Mouse (Mus musculus) ES-E14 (cell line): Measurements from ENCODE around the gene Gss. TPM values are rescaled to one million over a fixed set of nuclear protein-coding genes. Genes with fewer than 3 reads are reported as not detected.

Experiments
- DNase-seq: peaks from one replicate; pipeline ENCODE4 v3.0.0-alpha.2; 2013; ENCODE audit warnings: low read depth, low spot score
- H3K27ac ChIP-seq: 2 replicates; pipeline ENCODE4 v1.5.1; 2012; ENCODE audit warnings: low read depth, mild to moderate bottlenecking, low read length, moderate library complexity, mixed read lengths; ENCODE audit not compliant: poor library complexity, insufficient read depth, severe bottlenecking
- H3K36me3 ChIP-seq: 2 replicates; pipeline ENCODE4 v1.6.1; 2012; ENCODE audit warnings: mild to moderate bottlenecking, low read length, moderate library complexity, mixed read lengths; ENCODE audit not compliant: control insufficient read depth, poor library complexity, insufficient read depth, severe bottlenecking
- H3K4me1 ChIP-seq, 2 experiments: fragments of 150-350 bp in 1 of 2; sonication (generic) in 1 of 2; 2 replicates each; pipeline ENCODE4 v1.6.1; 2012; ENCODE audit warnings: low read length in 2 of 2, mild to moderate bottlenecking in 1 of 2, mixed read lengths in 1 of 2; ENCODE audit not compliant: control insufficient read depth in 2 of 2, insufficient read depth in 2 of 2, poor library complexity in 1 of 2
- H3K4me3 ChIP-seq, 2 experiments: fragments of 150-350 bp in 1 of 2; sonication (generic) in 1 of 2; 2 replicates each; pipeline ENCODE4 v1.5.1; 2012; ENCODE audit warnings: low read length in 2 of 2, low read depth in 1 of 2, mild to moderate bottlenecking in 1 of 2, mixed read lengths in 1 of 2; ENCODE audit not compliant: insufficient read depth in 1 of 2, poor library complexity in 1 of 2, severe bottlenecking in 1 of 2
- H3K9ac ChIP-seq: 2 replicates; pipeline ENCODE4 v1.6.1; 2012; ENCODE audit warnings: low read depth, mild to moderate bottlenecking, low read length, mixed read lengths; ENCODE audit not compliant: poor library complexity, insufficient read depth, severe bottlenecking
- H3K9me3 ChIP-seq: fragments of 150-350 bp; sonication (generic); 2 replicates; pipeline ENCODE4 v1.6.1; 2012; ENCODE audit warnings: low read depth, mild to moderate bottlenecking, low read length; ENCODE audit not compliant: control insufficient read depth, insufficient read depth
- CHD2 ChIP-seq: IDR thresholded peaks from 2 replicates; pipeline ENCODE4 v1.6.1; 2014; ENCODE audit warnings: mild to moderate bottlenecking, low read depth, low read length, inconsistent platforms
- HCFC1 ChIP-seq: IDR thresholded peaks from 2 replicates; pipeline ENCODE4 v1.6.1; 2012; ENCODE audit warnings: low read length, inconsistent platforms, borderline replicate concordance; ENCODE audit not compliant: insufficient read depth
- MAFK ChIP-seq: IDR thresholded peaks from 2 replicates; pipeline ENCODE4 v1.6.1; 2014; ENCODE audit warnings: mild to moderate bottlenecking, low read depth, low read length, inconsistent platforms; ENCODE audit not compliant: insufficient read depth
- ZC3H11A ChIP-seq: IDR thresholded peaks from 2 replicates; pipeline ENCODE4 v1.6.1; 2012; ENCODE audit warnings: low read depth, mild to moderate bottlenecking, inconsistent platforms, low read length, borderline replicate concordance
- ZNF384 ChIP-seq: IDR thresholded peaks from 2 replicates; pipeline ENCODE4 v1.6.1; 2012; ENCODE audit warnings: low read depth, low read length, inconsistent platforms
- in situ Hi-C, 2 experiments: fragments of 600-800 bp; cut with MboI; formaldehyde crosslinking; loops; one replicate each; pipeline ENCODE4 v1.15.1; 2025; ENCODE audit warnings: low sequenced_read_pairs in 2 of 2, inconsistent platforms in 1 of 2; ENCODE audit not compliant: unreplicated experiment in 2 of 2
- total RNA-seq: library from RNA; depleted of rRNA; stranded (reverse); fragments of 300-350 nt; gene quantifications from 2 replicates; pipeline ENCODE4 v1.2.3, GENCODE M21; 2012

Gene Gss
- total RNA-seq, 1 experiment: 27.8 TPM

GRCm38 (mm10) chr2:155569223-155569807, 23.3 kb downstream of the Gss start:
- Histone ChIP-seq H3K9ac (no peak overlapping the region), H3K36me3 (peaks cover 7% of the 10 kb centered on the region), H3K4me1 (peaks cover 4 to 5% of the 10 kb centered on the region in 2 experiments; a peak in 3 of 4 replicates), H3K9me3 (no peaks in the 10 kb centered on the region), H3K4me3 (no peak overlapping the region), H3K27ac (no peak overlapping the region)
- in situ Hi-C loops: no loop called here
- DNase-seq: no peak
- TF ChIP-seq ZNF384 (no peak), CHD2 (0 out of 2 replicates have a peak, but pooled peaks have one; percentile 28)

- H3K9me3 ChIP-seq: no peaks in the 10 kb centered on the region
- TF ChIP-seq HCFC1: no peak
- TF ChIP-seq CHD2: no peak
- no peak overlapping the region; the same call in 1 of the 2 replicates for H3K27ac ChIP-seq
- peaks cover 4 to 13% of the 10 kb centered on the region in 2 experiments; a peak in 3 of 4 replicates for H3K4me1 ChIP-seq
- H3K36me3 ChIP-seq: peaks cover 11% of the 10 kb centered on the region
- no peak overlapping the region for H3K9ac ChIP-seq
- H3K4me3 ChIP-seq: no peak overlapping the region
- in situ Hi-C loops: no loop called here
- no peak for DNase-seq
Measured at GRCm38 (mm10) chr2:155567751-155568150, 24.9 kb downstream of the Gss start.

- Histone ChIP-seq H3K36me3 (peaks cover 8% of the 10 kb centered on the region; the same call in 1 of the 2 replicates), H3K4me3 (no peak overlapping the region), H3K27ac (no peak overlapping the region), H3K4me1 (peaks cover 0 to 11% of the 10 kb centered on the region in 2 experiments; a peak in 1 of 4 replicates), H3K9ac (no peak overlapping the region), H3K9me3 (no peaks in the 10 kb centered on the region)
- no peak for TF ChIP-seq ZC3H11A
- no peak for TF ChIP-seq ZNF384
- TF ChIP-seq CHD2: no peak
- TF ChIP-seq MAFK: no peak
- TF ChIP-seq HCFC1: no peak
- no peak for DNase-seq
- in situ Hi-C loops: no loop called here
Measured at GRCm38 (mm10) chr2:155562934-155563333, 29.7 kb downstream of the Gss start.

- Histone ChIP-seq H3K9ac (no peak overlapping the region), H3K9me3 (no peaks in the 10 kb centered on the region), H3K27ac (no peak overlapping the region), H3K36me3 (peaks cover 5% of the 10 kb centered on the region; the same call in 1 of the 2 replicates), H3K4me1 (peaks cover 0 to 8% of the 10 kb centered on the region in 2 experiments; a peak in 1 of 4 replicates), H3K4me3 (no peak overlapping the region)
- TF ChIP-seq ZNF384 (no peak), MAFK (no peak), HCFC1 (no peak), CHD2 (no peak), ZC3H11A (no peak)
- no peak for DNase-seq
- in situ Hi-C loops: no loop called here
Measured at GRCm38 (mm10) chr2:155562209-155562608, 30.4 kb downstream of the Gss start.
